Mouse (Mus musculus) urinary bladder, postnatal 10 days (tissue): ENCODE results near the gene Dag1.
"Not testable (repeated sequence)": the region's sequence is repeated elsewhere in the genome, so short reads cannot be mapped to it uniquely, and the experiment has no call there.

Experiments
- DNase-seq: peaks from one replicate; pipeline ENCODE4 v3.0.0; 2022; ENCODE audit warnings: low spot score

The Dag1 gene

GRCm38 (mm10) chr9:108263690-108264190, at the start of gene Dag1:
Gene Dag1, minus strand, starts transcription at chr9:108263958.
- peak; percentile 98 for DNase-seq

DNA sequence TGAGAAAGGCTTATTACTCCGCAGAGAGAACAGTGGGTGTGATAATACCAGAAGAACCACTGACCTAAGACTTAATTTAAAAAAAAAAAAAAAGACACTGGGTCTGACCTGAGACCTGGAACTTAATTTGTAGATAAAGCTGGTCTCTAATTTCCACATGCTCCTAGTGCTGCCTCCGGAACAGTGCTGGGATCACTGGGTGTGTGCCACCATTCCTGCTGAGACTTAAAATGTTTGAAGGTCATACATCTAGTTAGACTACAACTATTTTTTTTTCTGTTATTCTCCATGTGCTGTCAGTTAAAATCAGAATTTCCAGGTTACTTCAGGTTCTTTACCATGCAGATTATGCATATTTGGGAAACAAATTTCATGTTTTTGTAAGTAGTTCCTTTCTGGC, 44.4 kb upstream of the Dag1 start:
- DNase-seq = no peak

DNA sequence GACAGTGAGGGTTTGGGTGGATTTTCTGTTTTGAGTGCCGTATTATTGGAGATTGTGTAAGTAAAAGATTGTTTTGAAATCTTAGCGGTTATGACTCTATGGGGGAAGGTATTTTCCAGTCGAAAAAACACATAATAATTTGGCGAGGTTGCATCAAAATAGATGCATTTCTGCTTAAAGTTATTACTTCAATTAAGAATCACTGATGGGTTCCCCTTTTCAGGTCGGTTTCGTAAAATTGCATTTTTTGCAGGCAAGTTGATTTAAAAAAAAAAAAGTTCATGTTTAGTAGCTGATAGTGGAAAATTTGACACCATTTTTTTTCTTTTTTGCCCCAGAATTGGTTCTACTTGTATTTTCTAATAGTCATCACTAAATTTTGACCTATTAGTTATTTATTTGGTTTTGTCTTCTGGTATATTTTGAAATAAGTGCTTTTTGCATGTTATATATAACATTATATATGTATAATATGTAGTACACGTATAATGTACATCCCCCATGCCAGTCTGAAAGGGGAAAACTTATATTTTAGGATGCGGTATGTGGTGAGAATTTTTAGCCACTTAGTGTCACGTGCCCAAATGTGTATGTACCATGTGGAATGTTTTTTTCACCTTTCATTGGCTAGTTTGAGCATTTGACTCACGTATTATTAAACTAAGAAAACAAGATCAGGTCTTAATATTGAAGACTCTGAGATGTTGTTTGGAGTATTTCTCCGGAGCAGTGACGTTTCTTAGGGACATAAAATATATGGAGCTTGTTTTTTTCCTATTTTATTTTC, 43.5 kb upstream of the Dag1 start:
- DNase-seq = no peak

DNA sequence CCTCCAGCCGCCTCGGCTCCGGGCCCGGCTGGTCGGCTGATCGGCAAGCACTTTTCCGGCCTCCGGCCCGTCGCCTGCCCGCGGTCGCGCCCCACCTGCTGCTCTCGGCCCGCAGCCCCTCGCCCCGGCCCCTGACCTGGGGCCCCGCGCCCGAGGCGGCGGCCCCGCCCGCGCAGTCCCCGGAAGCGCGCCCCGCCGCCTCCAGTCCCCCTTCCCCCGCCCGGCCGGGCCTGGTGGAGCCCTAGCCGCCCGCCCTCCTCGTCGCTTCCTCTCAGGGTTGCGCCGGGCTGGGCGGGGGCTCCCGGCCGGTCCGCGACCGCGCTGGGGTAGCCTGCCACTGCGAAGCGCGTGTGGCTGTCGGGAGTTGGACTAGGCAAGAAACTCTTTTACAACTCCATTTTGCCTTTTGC, 42.8 kb upstream of the Dag1 start:
- DNase-seq = peak; percentile 31

GRCm38 (mm10) chr9:108305629-108306520, 42.1 kb upstream of the Dag1 start, which contains the start of the genes Rhoa and Tcta:
Gene Rhoa, plus strand, starts transcription at chr9:108306129.
Gene Tcta, minus strand, starts transcription at chr9:108306160.
- DNase-seq = peak; percentile 87

DNA sequence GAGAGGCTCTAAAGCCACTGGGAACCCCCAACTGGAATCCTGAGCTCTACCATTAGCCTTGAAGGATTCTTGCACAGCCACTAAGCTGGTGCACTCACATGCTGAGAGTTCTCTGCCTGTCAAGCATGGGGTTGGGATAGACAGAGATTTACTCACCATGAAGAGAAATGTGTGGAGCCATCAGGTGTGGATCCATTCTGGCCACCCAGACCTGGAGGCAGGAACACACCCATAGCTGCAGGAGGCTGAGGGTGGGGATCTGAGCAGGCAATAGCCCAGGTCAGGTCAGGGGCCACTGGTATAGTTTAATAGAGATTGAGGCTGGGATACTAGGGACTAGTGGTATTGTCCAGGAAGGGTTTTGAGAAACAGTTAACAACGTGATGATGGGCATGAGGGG, 41.4 kb upstream of the Dag1 start:
- no peak for DNase-seq

DNA sequence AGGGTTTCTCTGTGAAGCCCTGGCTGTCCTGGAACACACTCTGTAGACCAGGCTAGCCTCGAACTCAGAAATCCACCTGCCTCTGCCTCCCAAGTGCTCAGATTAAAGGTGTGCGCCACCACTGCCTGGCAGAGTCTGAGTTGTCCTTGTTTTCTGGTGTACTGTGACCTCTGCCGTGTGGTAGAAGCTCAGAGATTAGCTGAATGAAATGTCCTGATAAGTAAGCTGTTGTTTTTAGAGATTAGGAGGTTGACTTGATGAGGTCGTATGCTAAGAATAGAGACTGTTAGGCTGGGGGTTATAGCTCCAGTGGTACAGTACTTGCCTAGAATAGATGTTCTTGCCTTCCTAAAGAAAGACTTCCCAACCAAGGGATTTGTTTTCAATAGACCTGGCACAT, 41.0 kb upstream of the Dag1 start:
- DNase-seq = no peak

GRCm38 (mm10) chr9:108301853-108302252, 38.1 kb upstream of the Dag1 start:
- DNase-seq = no peak

DNA sequence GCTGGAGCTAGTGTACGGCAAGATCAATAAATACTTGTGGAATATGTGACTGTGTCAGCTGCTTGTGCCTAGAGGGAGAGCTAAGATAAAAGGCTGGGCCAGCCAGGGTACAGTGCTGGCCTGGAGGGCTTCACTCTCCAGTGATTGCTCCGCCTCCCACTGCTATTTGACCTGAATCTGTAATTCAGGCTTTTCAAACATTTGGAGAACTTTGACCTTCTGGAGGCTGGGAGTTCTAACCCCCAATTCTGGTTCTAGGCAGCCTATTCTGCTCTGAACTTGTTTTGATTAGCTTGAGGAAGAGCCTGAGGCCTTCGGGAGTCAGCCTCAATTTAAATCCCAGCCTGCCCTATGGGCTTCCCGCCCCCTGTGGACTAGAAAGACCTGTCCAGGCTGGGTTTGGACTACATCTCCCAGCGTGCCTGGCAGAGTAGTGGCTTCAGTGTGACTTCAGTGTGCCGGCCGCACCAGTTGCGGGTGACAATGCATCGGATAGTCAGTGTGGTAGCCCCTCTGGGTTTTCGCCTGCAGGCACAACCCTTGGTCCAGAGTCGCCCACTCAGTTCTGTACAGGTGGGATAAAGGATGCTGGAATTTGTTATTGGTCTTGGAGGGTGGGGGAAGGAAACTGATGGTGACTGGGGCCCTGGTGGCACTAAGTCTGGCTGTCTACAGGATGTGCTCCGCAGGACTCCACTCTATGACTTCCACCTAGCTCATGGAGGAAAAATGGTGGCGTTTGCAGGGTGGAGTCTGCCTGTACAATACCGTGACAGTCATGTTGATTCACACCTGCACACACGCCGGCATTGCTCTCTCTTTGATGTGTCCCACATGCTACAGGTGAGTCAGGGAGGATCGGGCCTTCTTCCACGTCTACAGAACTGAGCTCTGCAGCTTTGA, 32.9 kb upstream of the Dag1 start, which contains the start of gene Amt:
Gene Amt (plus strand): TSS at position 401 of the 903 bp plus-strand sequence.
- DNase-seq = no peak

GRCm38 (mm10) chr9:108290773-108291172, 27.0 kb upstream of the Dag1 start:
- DNase-seq = no peak

GRCm38 (mm10) chr9:108290016-108290750, 26.4 kb upstream of the Dag1 start, which contains the start of gene Nicn1:
Gene Nicn1, plus strand, starts transcription at chr9:108290429.
- DNase-seq = peak; percentile 54

DNA sequence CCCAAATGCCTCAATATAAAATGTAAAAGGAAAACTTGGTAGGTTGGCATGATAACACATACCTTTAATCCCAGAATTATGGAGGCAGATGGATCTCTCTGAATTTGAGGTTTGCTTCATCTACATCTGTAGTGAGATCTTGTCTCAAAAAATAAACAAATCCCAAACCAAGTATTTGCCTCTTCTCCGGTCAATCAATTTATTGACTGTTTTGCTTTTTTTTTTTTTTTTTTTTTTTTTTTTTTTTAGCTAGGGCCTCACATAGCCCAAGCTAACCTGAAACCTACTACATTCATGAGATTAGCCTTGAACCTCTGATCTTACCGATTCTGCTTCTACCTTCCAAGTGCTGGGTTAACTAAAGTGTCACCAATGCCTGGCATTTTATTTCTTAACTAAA, 25.6 kb upstream of the Dag1 start:
- no peak for DNase-seq

GRCm38 (mm10) chr9:108287526-108288238, 23.9 kb upstream of the Dag1 start:
- not testable (repeated sequence) for DNase-seq

DNA sequence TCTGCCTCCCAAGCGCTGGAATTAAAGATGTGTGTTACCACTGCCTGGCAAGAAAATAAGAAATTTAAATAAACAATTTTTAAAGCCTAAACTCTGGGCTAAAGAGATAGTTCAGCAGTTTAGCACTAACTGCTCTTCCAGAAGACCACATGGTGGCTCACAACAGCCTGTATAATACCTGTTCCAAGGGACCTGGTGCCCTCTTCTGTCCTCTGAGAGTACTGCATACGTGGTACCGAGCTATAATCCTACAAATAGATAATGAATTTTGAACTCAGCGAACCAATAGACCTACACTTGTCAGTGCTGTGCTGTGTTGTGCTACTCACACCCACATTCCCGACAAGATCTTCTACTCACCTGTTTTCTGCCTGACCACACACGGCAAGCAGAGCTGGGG, 20.7 kb upstream of the Dag1 start:
- no peak for DNase-seq

DNA sequence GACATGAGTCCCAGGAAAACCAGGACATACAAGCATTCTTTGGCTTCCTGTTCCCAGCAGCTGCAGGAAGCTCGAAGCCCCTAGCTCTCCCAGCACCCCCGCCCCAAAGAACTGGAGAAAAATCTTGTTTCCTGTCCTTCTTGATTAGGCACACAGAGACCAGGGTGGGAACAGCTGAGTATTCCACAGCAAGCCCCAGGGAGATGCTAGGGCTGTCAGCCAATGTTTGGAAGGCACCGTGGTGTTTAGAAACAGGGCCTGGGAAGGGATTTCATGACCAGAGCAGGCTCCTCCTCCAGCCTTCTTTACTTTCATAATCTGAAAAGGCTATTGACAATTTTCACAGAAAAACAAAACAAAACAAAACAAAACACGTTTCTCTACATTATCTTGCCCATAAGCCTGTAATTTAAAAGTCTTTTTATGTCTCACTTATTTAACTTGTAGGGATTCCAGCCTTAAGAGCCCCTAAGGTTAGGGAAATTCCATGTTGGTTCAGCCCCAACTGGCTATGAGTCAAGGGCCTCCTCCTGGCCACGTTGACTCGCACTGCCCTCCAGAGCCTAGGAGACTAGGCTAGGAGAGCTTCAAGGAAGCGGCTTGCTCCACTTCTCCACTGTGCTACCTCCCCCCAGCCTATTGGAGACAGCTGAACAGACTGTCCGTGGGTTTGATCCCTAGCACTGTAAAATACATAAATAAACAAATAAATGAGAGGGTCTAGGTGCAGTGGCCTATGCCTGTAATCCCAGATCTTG, 16.5 kb upstream of the Dag1 start:
- no peak for DNase-seq

- DNase-seq = no peak
Observed at GRCm38 (mm10) chr9:108278697-108279450, 15.1 kb upstream of the Dag1 start.

GRCm38 (mm10) chr9:108275331-108275659, 11.5 kb upstream of the Dag1 start:
- DNase-seq = no peak

DNA sequence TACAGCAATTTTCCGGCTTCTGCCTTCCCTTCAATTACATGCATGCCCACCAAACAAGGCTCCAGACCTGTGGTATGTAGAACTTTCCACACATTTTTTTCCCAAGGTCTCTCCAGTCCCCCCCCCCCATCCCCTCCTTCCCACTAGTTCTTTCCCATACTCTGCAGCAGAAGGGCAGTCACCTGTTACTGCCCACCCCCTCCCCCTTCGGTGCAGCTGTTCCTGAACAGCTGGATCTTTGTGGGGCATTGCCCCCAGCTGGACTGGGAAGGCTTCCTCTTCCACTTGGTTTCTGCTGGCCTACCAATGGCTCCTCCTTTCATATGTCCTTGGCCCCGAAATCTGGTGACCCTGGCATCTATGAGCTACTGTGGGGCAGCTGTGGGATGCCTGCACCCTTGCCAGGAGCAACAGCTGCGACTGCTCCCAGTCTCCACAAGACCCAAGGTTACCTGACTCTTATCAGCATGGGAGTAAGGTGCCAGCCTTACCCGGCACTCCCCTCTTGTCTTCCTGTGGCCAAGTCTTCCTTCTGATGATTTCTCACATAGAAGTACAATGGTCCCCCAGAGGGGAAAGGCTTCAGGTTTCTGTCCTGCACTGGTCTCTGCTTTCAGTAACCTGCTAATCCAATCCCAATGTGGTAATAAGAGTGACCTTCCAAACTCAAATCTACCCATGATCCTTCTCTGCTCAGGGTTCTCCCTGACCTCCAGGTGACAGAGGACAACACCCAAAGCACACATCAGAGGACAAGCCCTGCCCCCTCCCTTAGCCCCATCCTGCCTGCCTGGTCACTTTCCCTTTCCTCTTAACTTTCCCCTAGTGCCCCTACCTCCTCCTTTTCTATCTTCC, 10.9 kb upstream of the Dag1 start:
- no peak for DNase-seq
